Mouse (Mus musculus) Patski (cell line): ENCODE measurements around the gene Gng2. TPM values are rescaled to one million over a fixed set of nuclear protein-coding genes. Genes with fewer than 3 reads are reported as not detected.

Experiments used
- ATAC-seq: fragments of 100-300 bp; one replicate; pipeline ENCODE4 v1.8.0; 2021
- CTCF ChIA-PET: fragments of 350-600 bp; sonication (Branson Sonifier 250); formaldehyde crosslinking; loops from one replicate; lab custom pipeline; 2022; ENCODE audit warnings: inconsistent platforms; lab: Charles Lee
- POLR2A ChIA-PET: fragments of 350-600 bp; sonication (Branson Sonifier 250); formaldehyde crosslinking; loops from one replicate; lab custom pipeline; 2022; ENCODE audit warnings: antibody characterized with exemption, inconsistent platforms; lab: Charles Lee
- DNase-seq: peaks from one replicate; pipeline ENCODE4 v3.0.0-alpha.2; 2011; ENCODE audit warnings: low read depth, low spot score
- H3K27me3 ChIP-seq: fragments of 371-371 bp; one replicate; pipeline ENCODE4 v1.5.1; 2021
- CTCF ChIP-seq: fragments of 100-300 bp; IDR thresholded peaks from one replicate; pipeline ENCODE4 v1.5.1; 2021
- in situ Hi-C: fragments of 300-500 bp; cut with MboI; formaldehyde crosslinking; loops from 3 replicates; pipeline ENCODE4 v1.11.1; 2018; ENCODE audit warnings: low pct_unique_long_range_greater_than_20kb, mixed read lengths
- polyA plus RNA-seq: library from polyadenylated mRNA; unstranded; gene quantifications from one replicate; pipeline ENCODE4 v1.2.3, GENCODE M21; 2021

Gene Gng2
- polyA plus RNA-seq, 1 experiment from 2014 or later = 0.33 TPM

DNA sequence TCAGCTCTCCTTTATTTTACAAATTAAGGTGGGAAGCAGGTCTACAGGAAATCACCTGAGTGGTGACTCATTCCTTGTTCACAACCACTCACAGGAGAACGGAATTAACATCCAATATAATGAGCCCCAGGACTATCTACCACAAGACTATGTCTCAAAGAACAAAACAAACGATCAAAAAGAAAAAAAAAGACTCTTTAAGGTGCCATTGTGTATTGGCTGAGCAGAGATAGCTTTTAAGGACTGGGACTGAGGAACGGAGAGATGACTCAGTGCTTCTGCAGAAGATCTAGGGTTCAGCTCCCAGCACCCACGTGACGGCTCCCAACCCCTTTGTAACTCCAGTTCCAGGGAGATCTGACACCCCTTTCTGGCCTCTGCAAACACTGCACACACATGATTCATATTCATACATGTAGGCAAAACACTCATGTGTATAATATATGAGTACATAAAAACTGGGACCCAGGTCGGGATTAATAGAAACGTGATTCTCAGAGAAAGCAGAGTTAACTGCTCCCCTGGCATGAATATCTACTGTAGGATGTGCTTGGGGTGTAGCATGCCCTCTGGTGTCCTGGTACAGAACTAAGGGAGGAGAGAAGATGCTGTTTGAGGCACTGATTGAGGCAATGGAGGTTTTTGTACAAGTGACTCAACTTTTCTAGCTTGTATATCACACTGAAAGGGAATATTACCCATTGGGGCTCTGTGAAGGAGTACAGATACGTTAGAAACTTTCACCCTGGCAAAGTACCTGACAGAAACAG is 115.9 kb downstream of the Gng2 start:
- in situ Hi-C loops = no loop called here
- CTCF ChIA-PET = interaction anchor here (1.5 to 2.3 kb wide), 2 partner anchors 155 to 206 kb away, joined by 4 to 6 read pairs; no protein-coding TSS in a partner anchor
- ATAC-seq = no peak
- H3K27me3 ChIP-seq = no peaks in the 10 kb centered on the region
- DNase-seq = no peak
- peak; percentile 44 for TF ChIP-seq CTCF
- POLR2A ChIA-PET = interaction anchor here (0.6 kb wide), 2 partner anchors 85 to 124 kb away, joined by 4 to 5 read pairs; no protein-coding TSS in a partner anchor

DNA sequence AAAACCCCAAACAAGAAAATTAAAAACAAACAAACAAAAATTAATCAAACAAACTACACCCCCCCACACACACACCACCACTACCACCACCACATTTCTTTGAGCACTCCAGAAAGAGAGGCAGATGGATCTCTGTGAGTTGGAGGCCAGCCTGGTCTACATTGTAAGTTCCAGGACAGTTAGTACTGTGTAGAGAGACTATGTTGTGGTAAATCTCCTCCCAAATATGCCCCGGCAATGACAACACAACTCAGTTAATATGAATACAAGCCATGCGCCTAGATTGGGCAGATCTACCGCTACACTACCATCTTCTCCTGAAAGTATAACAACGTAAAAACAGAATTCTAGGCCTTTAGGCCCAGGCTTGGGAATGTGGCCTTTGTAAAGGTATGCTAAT is 117.1 kb downstream of the Gng2 start:
- no peak for TF ChIP-seq CTCF
- ATAC-seq (no peak), DNase-seq (no peak)
- POLR2A ChIA-PET = no interaction called here
- H3K27me3 ChIP-seq = no peaks in the 10 kb centered on the region
- in situ Hi-C loops = no loop called here
- CTCF ChIA-PET = no interaction called here

DNA sequence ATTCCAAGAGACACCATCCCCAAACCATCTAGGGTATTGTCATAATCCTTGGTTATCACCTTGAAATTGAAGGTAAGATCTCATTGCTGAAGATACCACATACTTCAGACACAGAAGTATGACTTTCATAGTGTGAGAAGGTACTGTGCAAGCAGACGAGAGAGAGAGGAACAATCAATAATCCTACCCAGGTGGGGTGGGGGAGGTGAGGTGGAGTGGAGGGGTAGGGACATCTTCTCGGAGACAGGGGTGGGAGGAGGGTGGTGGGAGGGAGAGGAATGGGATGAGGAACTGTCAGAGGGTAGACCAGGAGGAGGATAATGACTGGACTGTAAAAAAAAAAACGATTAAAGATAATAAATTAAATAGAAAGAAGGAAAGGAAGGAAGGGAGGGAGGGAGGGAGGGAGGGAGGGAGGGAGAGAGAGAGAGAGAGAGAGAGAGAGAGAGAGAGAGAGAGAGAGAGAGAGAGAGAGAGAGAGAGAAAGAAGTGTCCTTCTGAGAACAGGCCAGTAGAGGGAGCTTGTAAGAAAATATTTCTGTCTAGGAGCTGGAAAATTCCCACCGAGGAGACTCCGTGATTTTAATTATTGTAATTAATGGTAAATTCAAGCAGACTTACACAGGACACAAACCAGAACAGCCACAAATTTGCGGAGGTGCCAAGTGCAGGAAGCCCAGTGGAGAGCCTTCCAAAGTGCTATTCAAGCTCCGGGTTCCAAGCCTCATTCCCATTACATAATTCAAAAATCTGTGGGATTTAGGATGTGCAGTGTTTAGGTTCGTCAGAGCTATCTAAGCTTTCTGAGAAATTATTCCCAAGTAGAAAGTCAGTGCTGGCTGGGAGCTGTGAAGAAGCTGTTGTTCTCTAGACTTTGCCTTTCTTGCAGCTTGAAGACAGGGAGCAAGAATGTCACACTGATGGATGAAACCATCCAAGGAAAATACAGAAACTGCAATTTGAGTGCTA is 118.3 kb downstream of the Gng2 start:
- CTCF ChIA-PET = interaction anchor here (0.6 to 1.3 kb wide), 7 partner anchors 9 to 208 kb away, joined by 3 to 8 read pairs (median 3); no protein-coding TSS in a partner anchor
- peaks cover 4% of the 10 kb centered on the region for H3K27me3 ChIP-seq
- POLR2A ChIA-PET = interaction anchor here (0.6 kb wide), 1 partner anchor 82 kb away, joined by 3 read pairs; no protein-coding TSS in a partner anchor
- ATAC-seq (no peak), DNase-seq (no peak)
- peak; percentile 62 for TF ChIP-seq CTCF
- in situ Hi-C loops = no loop called here

DNA sequence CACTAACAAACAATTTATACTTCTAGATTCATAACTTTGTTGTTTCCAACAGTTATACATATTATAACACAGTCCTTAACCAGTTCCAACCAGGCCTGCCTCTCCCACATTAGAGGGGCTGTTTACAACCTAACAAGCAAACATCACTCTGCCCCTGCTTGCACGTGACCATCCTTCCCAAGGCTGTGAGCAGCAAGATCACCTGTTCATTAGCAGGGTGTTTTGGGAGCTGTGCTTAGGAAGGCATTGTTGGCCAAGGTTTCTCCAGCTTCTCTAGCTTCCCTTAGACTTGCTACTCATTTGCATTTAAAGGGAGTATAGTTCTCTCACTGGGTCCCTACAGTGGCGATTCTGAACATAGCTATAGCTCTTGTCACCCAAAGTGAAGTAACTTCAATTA is 119.1 kb downstream of the Gng2 start:
- CTCF ChIA-PET = interaction anchor here (1.2 to 1.3 kb wide), 2 partner anchors 19 to 208 kb away, joined by 3 to 8 read pairs; no protein-coding TSS in a partner anchor
- POLR2A ChIA-PET = no interaction called here
- ATAC-seq (no peak), DNase-seq (no peak)
- in situ Hi-C loops = no loop called here
- peaks cover 6% of the 10 kb centered on the region for H3K27me3 ChIP-seq
- TF ChIP-seq CTCF = no peak

DNA sequence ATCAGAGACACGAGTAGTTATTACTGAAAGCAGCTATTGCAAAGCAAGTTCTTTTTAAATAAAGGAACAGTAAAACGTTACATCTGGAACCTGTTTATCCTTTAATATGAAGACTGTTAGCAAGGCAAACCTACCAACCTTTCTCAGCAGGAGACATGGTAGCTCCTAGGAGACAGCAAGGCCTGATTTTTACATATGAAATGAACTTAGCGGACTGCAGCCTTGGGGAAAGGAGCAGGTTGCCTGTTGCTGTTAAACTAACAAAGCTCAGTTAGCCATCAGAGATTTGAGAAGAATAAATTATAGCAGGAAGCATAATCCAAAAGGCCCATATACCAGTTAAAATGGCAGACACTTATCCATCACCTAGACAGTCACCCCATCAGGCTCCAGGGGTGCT is 124.0 kb downstream of the Gng2 start:
- ChIA-PET POLR2A (interaction anchor here (1.5 kb wide), 1 partner anchor 14 kb away, joined by 4 read pairs; no protein-coding TSS in a partner anchor), CTCF (interaction anchor here (1.1 to 3.8 kb wide), 4 partner anchors 12 to 213 kb away, joined by 3 to 10 read pairs (median 6); no protein-coding TSS in a partner anchor)
- DNase-seq = no peak
- no peak for TF ChIP-seq CTCF
- H3K27me3 ChIP-seq = peaks cover 6% of the 10 kb centered on the region
- no peak for ATAC-seq
- in situ Hi-C loops = no loop called here

DNA sequence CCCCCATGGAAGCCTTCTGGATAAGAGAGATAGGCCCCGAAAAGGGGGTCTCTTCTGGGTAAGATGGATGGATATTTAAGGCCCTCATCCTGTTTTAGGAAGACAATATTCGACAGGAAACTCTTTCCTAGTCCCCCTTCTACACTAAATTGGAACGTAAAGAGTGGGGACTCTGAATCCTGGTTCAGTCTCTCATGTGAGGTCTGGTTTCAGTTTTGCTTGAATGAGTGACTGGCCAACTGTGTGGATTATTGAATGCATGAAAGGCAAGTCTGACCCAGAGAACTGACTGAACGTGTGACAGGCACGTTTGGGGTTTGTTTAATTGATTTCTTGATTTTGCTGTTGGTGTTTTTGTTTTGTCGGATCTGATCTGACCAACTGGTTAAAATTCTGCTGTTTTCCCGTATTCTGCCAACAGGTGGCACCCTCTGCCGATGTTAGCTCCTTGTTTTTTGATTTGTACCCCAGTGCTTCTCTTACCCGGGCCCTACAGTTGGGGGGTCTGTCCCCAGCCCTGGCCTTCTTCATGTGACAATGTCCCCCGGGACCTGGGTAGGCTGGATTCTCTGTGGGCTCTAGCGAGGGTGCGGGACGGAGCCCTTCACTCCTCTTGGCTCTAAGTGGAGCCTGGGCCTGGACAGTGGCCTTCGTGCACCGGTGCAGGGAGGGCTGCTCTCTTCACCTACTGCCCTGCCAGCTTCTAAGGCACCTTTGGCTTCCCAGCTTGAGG is 137.7 kb downstream of the Gng2 start:
- ChIA-PET CTCF (interaction anchor here (0.6 to 2.1 kb wide), 10 partner anchors 12 to 235 kb away, joined by 3 to 10 read pairs (median 4); no protein-coding TSS in a partner anchor), POLR2A (interaction anchor here (0.9 kb wide), 1 partner anchor 14 kb away, joined by 4 read pairs; no protein-coding TSS in a partner anchor)
- no peaks in the 10 kb centered on the region for H3K27me3 ChIP-seq
- peak; percentile 78 for TF ChIP-seq CTCF
- DNase-seq = no peak
- in situ Hi-C loops = loop anchor here (5.0 kb wide), 2 partner anchors 233 to 433 kb away; no protein-coding TSS in a partner anchor
- ATAC-seq = peak; percentile 66

DNA sequence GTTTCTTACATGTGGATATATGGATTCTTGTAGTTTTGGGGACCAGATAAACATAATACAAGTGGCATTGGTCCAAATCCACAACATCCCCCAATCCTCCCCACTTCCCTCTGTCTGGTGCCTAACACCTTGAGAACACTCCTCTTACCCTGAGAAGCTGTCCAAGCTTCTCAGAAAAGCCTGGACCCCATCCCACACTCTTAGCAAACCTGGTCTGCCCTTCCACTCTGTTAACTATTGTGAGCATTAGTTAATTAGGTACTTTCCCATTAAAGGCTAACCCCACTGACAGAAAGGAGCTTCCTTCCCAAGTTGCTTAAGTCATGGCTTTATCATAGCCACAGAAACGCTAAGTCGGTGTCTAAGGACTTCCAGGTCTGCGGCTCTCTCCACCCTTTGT is 141.1 kb downstream of the Gng2 start:
- POLR2A ChIA-PET = no interaction called here
- H3K27me3 ChIP-seq = peaks cover 3% of the 10 kb centered on the region
- TF ChIP-seq CTCF = no peak
- no peak for DNase-seq
- CTCF ChIA-PET = interaction anchor here (1.0 kb wide), 1 partner anchor 18 kb away, joined by 3 read pairs; no protein-coding TSS in a partner anchor
- in situ Hi-C loops = loop anchor here (5.0 kb wide), 2 partner anchors 236 to 436 kb away; no protein-coding TSS in a partner anchor
- no peak for ATAC-seq

DNA sequence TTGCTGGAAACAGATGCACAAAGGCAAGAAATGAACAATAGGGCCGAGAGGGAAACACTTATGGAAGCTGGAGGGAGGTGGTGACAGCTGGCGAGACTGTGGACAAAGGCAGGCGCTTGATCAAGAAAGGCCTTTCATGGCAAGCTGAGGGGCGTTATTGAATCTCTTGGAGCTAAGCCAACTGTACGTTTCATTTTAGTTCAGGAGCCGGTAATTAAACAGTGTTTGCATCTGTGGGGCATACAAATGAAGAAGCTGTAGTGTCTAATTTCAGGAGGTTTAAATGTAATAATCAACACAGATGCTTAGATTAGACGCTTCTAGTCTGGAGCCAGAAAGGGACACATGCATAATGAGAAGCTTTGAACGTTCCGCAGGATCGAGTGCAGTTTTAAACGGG is 151.9 kb downstream of the Gng2 start:
- ChIA-PET POLR2A (no interaction called here), CTCF (interaction anchor here (2.0 kb wide), 1 partner anchor 81 kb away, joined by 4 read pairs; no protein-coding TSS in a partner anchor)
- no peak for TF ChIP-seq CTCF
- peaks cover 20% of the 10 kb centered on the region for H3K27me3 ChIP-seq
- ATAC-seq = no peak
- DNase-seq = no peak
- in situ Hi-C loops = no loop called here
